Mouse (Mus musculus): Measurements from ENCODE around the gene Txndc15. TPM values are rescaled to one million over a fixed set of nuclear protein-coding genes. Genes with fewer than 3 reads are reported as not detected.
A peak's percentile ranks its signal among the peaks of the same experiment; 100 is the strongest.
"Not testable (repeated sequence)": the region's sequence is repeated elsewhere in the genome, so short reads cannot be mapped to it uniquely, and the experiment has no call there.

Txndc15 gene
- polyA plus RNA-seq, 1 experiment from 2014 or later = 95.2 TPM

- Histone ChIP-seq H3K27me3 (ENCODE audit: control insufficient read depth, insufficient read depth, low read depth, low read length) (no peaks in the 10 kb centered on the region), H3K27ac (ENCODE audit: low read length) (peak overlapping the region; percentile 98), H3K4me3 (ENCODE audit: low read length) (peak overlapping the region; percentile 99), H3K4me1 (replicated peaks; ENCODE audit: control insufficient read depth, insufficient read depth, low read length) (peaks cover 13% of the 10 kb centered on the region), H3K36me3 (ENCODE audit: control insufficient read depth, insufficient read depth, low read length) (no peaks in the 10 kb centered on the region), H3K9ac (ENCODE audit: low read length) (peak overlapping the region; percentile 100), H3K4me2 (ENCODE audit: low read depth, low read length) (peak overlapping the region; percentile 75), H3K9me3 (ENCODE audit: control insufficient read depth, low read length) (no peaks in the 10 kb centered on the region)
- ATAC-seq (ENCODE audit: low read depth) = peak; percentile 76
- under 1% methylated on average over 44 of the region's 70 CpGs for WGBS
These were observed 21.2 kb upstream of the Txndc15 start for GRCm38 (mm10) chr13:55693243-55693721.

GRCm38 (mm10) chr13:55694110-55694509, 20.3 kb upstream of the Txndc15 start:
- Histone ChIP-seq H3K4me1 (replicated peaks; ENCODE audit: control insufficient read depth, insufficient read depth, low read length) (peaks cover 13% of the 10 kb centered on the region), H3K36me3 (ENCODE audit: control insufficient read depth, insufficient read depth, low read length) (peaks cover 3% of the 10 kb centered on the region), H3K9ac (ENCODE audit: low read length) (peak overlapping the region; percentile 100), H3K9me3 (ENCODE audit: control insufficient read depth, low read length) (no peaks in the 10 kb centered on the region), H3K27ac (ENCODE audit: low read length) (peak overlapping the region; percentile 98), H3K4me2 (ENCODE audit: low read depth, low read length) (peak overlapping the region; percentile 75), H3K27me3 (ENCODE audit: control insufficient read depth, insufficient read depth, low read depth, low read length) (no peaks in the 10 kb centered on the region), H3K4me3 (ENCODE audit: low read length) (peak overlapping the region; percentile 99)
- WGBS = 6% methylated on average over 8 of the region's 8 CpGs
- no peak for ATAC-seq (ENCODE audit: low read depth)

- not testable (repeated sequence) for H3K27me3 ChIP-seq (ENCODE audit: control insufficient read depth, insufficient read depth, low read depth, low read length); H3K4me3 ChIP-seq (ENCODE audit: low read length); H3K4me2 ChIP-seq (ENCODE audit: low read depth, low read length); H3K9me3 ChIP-seq (ENCODE audit: control insufficient read depth, low read length); H3K9ac ChIP-seq (ENCODE audit: low read length); ATAC-seq (ENCODE audit: low read depth); H3K27ac ChIP-seq (ENCODE audit: low read length)
- WGBS = no CpG with 5 or more reads among the region's 3 CpGs
- H3K36me3 ChIP-seq (ENCODE audit: control insufficient read depth, insufficient read depth, low read length) = peaks cover 20% of the 10 kb centered on the region
- peaks cover 13% of the 10 kb centered on the region for H3K4me1 ChIP-seq (replicated peaks; ENCODE audit: control insufficient read depth, insufficient read depth, low read length)
These were observed 18.5 kb upstream of the Txndc15 start for GRCm38 (mm10) chr13:55695989-55696388.

DNA sequence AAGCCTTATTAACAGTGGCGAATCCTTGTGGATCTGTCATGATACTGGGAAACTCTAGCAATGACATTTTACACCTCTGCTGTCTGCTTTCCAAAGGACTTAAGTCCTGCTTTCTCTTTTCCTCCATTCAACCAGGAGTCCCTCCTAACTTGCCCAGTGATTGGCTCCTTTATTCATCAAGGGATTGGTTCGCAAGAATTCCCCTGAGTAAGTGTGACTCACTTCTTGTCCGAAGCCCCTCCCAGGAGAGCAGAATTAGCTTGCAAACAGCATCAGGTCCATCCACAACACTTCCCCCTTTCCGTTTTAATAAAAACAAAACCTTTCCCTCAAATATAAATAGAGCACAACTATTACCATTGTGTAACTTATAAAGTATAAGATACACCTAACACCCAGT, 10.1 kb upstream of the Txndc15 start:
- H3K4me2 ChIP-seq (ENCODE audit: low read depth, low read length) = no peak overlapping the region
- no peak for ATAC-seq (ENCODE audit: low read depth)
- H3K4me3 ChIP-seq (ENCODE audit: low read length) = no peak overlapping the region
- H3K27me3 ChIP-seq (ENCODE audit: control insufficient read depth, insufficient read depth, low read depth, low read length) = no peaks in the 10 kb centered on the region
- 78% methylated on average over 4 of the region's 4 CpGs for WGBS
- H3K27ac ChIP-seq (ENCODE audit: low read length) = no peak overlapping the region
- no peaks in the 10 kb centered on the region for H3K4me1 ChIP-seq (replicated peaks; ENCODE audit: control insufficient read depth, insufficient read depth, low read length)
- no peak overlapping the region for H3K9ac ChIP-seq (ENCODE audit: low read length)
- H3K36me3 ChIP-seq (ENCODE audit: control insufficient read depth, insufficient read depth, low read length) = peaks cover 41% of the 10 kb centered on the region
- H3K9me3 ChIP-seq (ENCODE audit: control insufficient read depth, low read length) = peaks cover 5% of the 10 kb centered on the region

DNA sequence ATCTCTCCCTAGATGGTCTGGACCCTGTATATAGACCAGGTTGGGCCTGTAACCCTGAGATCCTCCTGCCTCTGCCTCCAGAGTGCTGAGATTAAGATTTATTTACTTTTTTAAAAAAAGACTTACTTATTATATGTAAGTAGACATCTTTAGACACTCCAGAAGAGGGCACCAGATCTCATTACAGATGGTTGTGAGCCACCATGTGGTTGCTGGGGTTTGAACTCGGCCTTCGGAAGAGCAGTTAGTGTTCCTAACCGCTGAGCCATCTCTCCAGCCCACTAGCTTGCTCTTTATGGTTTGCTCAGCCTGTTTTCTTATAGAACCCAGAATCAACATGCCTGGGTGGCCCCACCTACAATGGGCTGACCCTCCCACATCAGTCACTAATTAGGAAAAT, 1.6 kb upstream of the Txndc15 start:
- Histone ChIP-seq H3K27me3 (ENCODE audit: control insufficient read depth, insufficient read depth, low read depth, low read length) (no peaks in the 10 kb centered on the region), H3K27ac (ENCODE audit: low read length) (no peak overlapping the region), H3K9ac (ENCODE audit: low read length) (no peak overlapping the region), H3K4me2 (ENCODE audit: low read depth, low read length) (no peak overlapping the region), H3K4me3 (ENCODE audit: low read length) (no peak overlapping the region), H3K4me1 (replicated peaks; ENCODE audit: control insufficient read depth, insufficient read depth, low read length) (peaks cover 4% of the 10 kb centered on the region; the same call in 1 of the 2 replicates), H3K9me3 (ENCODE audit: control insufficient read depth, low read length) (no peaks in the 10 kb centered on the region), H3K36me3 (ENCODE audit: control insufficient read depth, insufficient read depth, low read length) (peaks cover 1% of the 10 kb centered on the region; the same call in 1 of the 2 replicates)
- 90% methylated on average over 3 of the region's 3 CpGs for WGBS
- ATAC-seq (ENCODE audit: low read depth) = no peak

DNA sequence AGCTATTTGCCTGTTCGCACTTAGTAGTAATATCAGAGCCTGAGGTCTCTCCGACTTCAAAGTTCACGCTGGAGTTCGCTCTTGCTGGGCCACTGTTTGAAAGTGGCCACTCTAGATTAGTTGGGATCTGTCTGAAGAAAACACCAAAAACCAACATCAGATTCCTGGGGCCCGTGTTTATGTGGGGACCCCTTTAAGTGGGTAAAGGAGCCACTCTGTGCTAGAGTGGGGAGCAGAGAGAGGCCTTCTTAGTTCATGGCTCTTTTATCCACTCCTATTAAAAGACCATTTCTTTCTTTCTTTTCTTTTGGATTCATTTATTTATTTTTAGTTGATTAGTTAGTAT, 690 bp downstream of the Txndc15 start:
- Histone ChIP-seq H3K4me1 (replicated peaks; ENCODE audit: control insufficient read depth, insufficient read depth, low read length) (peaks cover 4% of the 10 kb centered on the region; the same call in 1 of the 2 replicates), H3K9me3 (ENCODE audit: control insufficient read depth, low read length) (no peaks in the 10 kb centered on the region), H3K9ac (ENCODE audit: low read length) (peak overlapping the region; percentile 99), H3K36me3 (ENCODE audit: control insufficient read depth, insufficient read depth, low read length) (peaks cover 14% of the 10 kb centered on the region; the same call in 1 of the 2 replicates), H3K4me3 (ENCODE audit: low read length) (peak overlapping the region; percentile 93), H3K27ac (ENCODE audit: low read length) (peak overlapping the region; percentile 79), H3K4me2 (ENCODE audit: low read depth, low read length) (peak overlapping the region; percentile 53), H3K27me3 (ENCODE audit: control insufficient read depth, insufficient read depth, low read depth, low read length) (no peaks in the 10 kb centered on the region)
- ATAC-seq (ENCODE audit: low read depth) = peak; percentile 10; the same call in 1 of the 2 replicates
- WGBS = 2% methylated on average over 5 of the region's 5 CpGs

DNA sequence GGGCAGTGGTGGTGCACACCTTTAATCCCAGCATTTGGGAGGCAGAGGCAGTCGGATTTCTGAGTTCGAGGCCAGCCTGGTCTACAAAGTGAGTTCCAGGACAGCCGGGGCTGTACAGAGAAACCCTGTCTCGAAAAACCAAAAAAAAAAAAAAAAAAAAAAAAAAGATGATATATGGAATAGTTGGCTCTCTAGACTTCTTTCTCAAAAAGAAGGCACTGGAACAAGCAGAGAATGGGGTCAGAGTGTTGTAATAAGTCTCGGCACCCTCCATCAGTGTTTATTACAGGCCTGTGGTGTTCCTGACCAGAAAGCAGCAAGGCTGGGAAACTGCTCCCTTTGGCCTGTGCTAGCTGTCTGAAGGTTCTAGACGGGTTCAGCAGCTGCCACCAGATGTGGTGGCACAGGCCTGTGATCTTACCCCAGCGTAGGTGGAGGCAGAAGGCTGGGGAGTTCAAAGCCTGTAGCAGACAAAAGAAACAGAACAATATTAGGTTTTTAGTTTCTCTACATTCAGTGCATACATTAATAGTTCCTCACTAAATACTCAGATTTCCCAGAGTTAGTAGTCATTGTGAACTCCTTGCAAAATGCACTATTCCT, 1.6 kb downstream of the Txndc15 start:
- Histone ChIP-seq H3K4me3 (ENCODE audit: low read length) (no peak overlapping the region; the same call in 1 of the 2 replicates), H3K36me3 (ENCODE audit: control insufficient read depth, insufficient read depth, low read length) (peaks cover 17% of the 10 kb centered on the region; the same call in 1 of the 2 replicates), H3K9me3 (ENCODE audit: control insufficient read depth, low read length) (no peaks in the 10 kb centered on the region), H3K27me3 (ENCODE audit: control insufficient read depth, insufficient read depth, low read depth, low read length) (no peaks in the 10 kb centered on the region), H3K4me2 (ENCODE audit: low read depth, low read length) (peak overlapping the region; percentile 53; the same call in 1 of the 2 replicates), H3K27ac (ENCODE audit: low read length) (no peak overlapping the region), H3K4me1 (replicated peaks; ENCODE audit: control insufficient read depth, insufficient read depth, low read length) (peaks cover 4% of the 10 kb centered on the region; the same call in 1 of the 2 replicates), H3K9ac (ENCODE audit: low read length) (peak overlapping the region; percentile 1; the same call in 1 of the 2 replicates)
- 74% methylated on average over 7 of the region's 7 CpGs for WGBS
- ATAC-seq (ENCODE audit: low read depth) = no peak

- no peak overlapping the region for H3K9ac ChIP-seq (ENCODE audit: low read length)
- H3K36me3 ChIP-seq (ENCODE audit: control insufficient read depth, insufficient read depth, low read length) = peaks cover 34% of the 10 kb centered on the region
- no peak overlapping the region for H3K27ac ChIP-seq (ENCODE audit: low read length)
- H3K9me3 ChIP-seq (ENCODE audit: control insufficient read depth, low read length) = no peaks in the 10 kb centered on the region
- no peak overlapping the region for H3K4me2 ChIP-seq (ENCODE audit: low read depth, low read length)
- 80% methylated on average over 8 of the region's 8 CpGs for WGBS
- H3K4me3 ChIP-seq (ENCODE audit: low read length) = no peak overlapping the region
- H3K4me1 ChIP-seq (replicated peaks; ENCODE audit: control insufficient read depth, insufficient read depth, low read length) = no peaks in the 10 kb centered on the region
- no peaks in the 10 kb centered on the region for H3K27me3 ChIP-seq (ENCODE audit: control insufficient read depth, insufficient read depth, low read depth, low read length)
- ATAC-seq (ENCODE audit: low read depth) = no peak
These were observed 7.1 kb downstream of the Txndc15 start for GRCm38 (mm10) chr13:55721516-55721915.

GRCm38 (mm10) chr13:55721995-55722394, 7.5 kb downstream of the Txndc15 start:
- Histone ChIP-seq H3K27me3 (ENCODE audit: control insufficient read depth, insufficient read depth, low read depth, low read length) (no peaks in the 10 kb centered on the region), H3K27ac (ENCODE audit: low read length) (no peak overlapping the region), H3K4me2 (ENCODE audit: low read depth, low read length) (no peak overlapping the region), H3K9me3 (ENCODE audit: control insufficient read depth, low read length) (no peaks in the 10 kb centered on the region), H3K36me3 (ENCODE audit: control insufficient read depth, insufficient read depth, low read length) (peaks cover 34% of the 10 kb centered on the region), H3K4me3 (ENCODE audit: low read length) (no peak overlapping the region), H3K4me1 (replicated peaks; ENCODE audit: control insufficient read depth, insufficient read depth, low read length) (no peaks in the 10 kb centered on the region), H3K9ac (ENCODE audit: low read length) (no peak overlapping the region)
- 84% methylated on average over 2 of the region's 2 CpGs for WGBS
- no peak for ATAC-seq (ENCODE audit: low read depth)
